Mouse (Mus musculus) neural tube, embryonic 11.5 days (tissue): Measurements from ENCODE around the gene Brms1. TPM values are rescaled to one million over a fixed set of nuclear protein-coding genes. Genes with fewer than 3 reads are reported as not detected.
"Not testable (repeated sequence)": the region's sequence is repeated elsewhere in the genome, so short reads cannot be mapped to it uniquely, and the experiment has no call there.

ENCODE experiments used
- ATAC-seq: fragments of 200-750 bp; cut with Nextera tagmentation; 2 replicates; pipeline ENCODE4 v1.8.0; 2017; ENCODE audit warnings: moderate number of reproducible peaks, mild to moderate bottlenecking, moderate TSS enrichment, moderate library complexity; ENCODE audit not compliant: insufficient read depth, low FRiP score, low TSS enrichment
- DNase-seq: peaks from one replicate; pipeline ENCODE4 v3.0.0-alpha.2; 2015; ENCODE audit warnings: low spot score
- H3K27ac ChIP-seq: fragments of 300-500 bp; sonication (generic); 2 replicates; pipeline ENCODE4 v1.5.1; 2014; ENCODE audit warnings: low read depth, mild to moderate bottlenecking, low read length
- H3K27me3 ChIP-seq: fragments of 300-500 bp; sonication (generic); 2 replicates; pipeline ENCODE4 v1.6.1; 2014; ENCODE audit warnings: mild to moderate bottlenecking, low read length, mixed read lengths; ENCODE audit not compliant: control insufficient read depth, insufficient read depth
- H3K36me3 ChIP-seq: fragments of 300-500 bp; sonication (generic); 2 replicates; pipeline ENCODE4 v1.6.1; 2014; ENCODE audit warnings: mild to moderate bottlenecking, low read length, moderate library complexity, mixed read lengths; ENCODE audit not compliant: control insufficient read depth, insufficient read depth
- H3K4me1 ChIP-seq: fragments of 300-500 bp; sonication (generic); 2 replicates; pipeline ENCODE4 v1.6.1; 2014; ENCODE audit warnings: low read length, mixed read lengths; ENCODE audit not compliant: control insufficient read depth, insufficient read depth
- H3K4me2 ChIP-seq: fragments of 300-500 bp; sonication (generic); 2 replicates; pipeline ENCODE4 v1.6.1; 2014; ENCODE audit warnings: low read depth, mild to moderate bottlenecking, moderate library complexity
- H3K4me3 ChIP-seq: fragments of 300-500 bp; sonication (generic); 2 replicates; pipeline ENCODE4 v1.5.1; 2014; ENCODE audit warnings: low read depth, low read length
- H3K9ac ChIP-seq: fragments of 300-500 bp; sonication (generic); 2 replicates; pipeline ENCODE4 v1.6.1; 2014; ENCODE audit warnings: mild to moderate bottlenecking, low read length
- H3K9me3 ChIP-seq: fragments of 300-500 bp; sonication (generic); 2 replicates; pipeline ENCODE4 v1.6.1; 2016; ENCODE audit warnings: low read length; ENCODE audit not compliant: control insufficient read depth
- WGBS: fragments of 180-500 bp; shearing (Covaris S2); extraction: QIAGEN DNeasy Blood & Tissue Kit; methylation state at CpG from one replicate; pipeline ENCODE4 v1.1.7; 2014; 5-methylcytosine and 5-hydroxymethylcytosine counted together
- polyA plus RNA-seq: library from polyadenylated mRNA; unstranded; fragments of >200 nt; fragmentation: Nextera tagmentation; extraction: Ambion mirVana; gene quantifications from 2 replicates; pipeline ENCODE4 v1.2.1, GENCODE M21; 2014

The Brms1 gene
- 65.5 and 78.9 TPM in 2 replicates for polyA plus RNA-seq

GRCm38 (mm10) chr19:5040862-5041523, at the start of gene Brms1:
Gene Brms1, plus strand, starts transcription at chr19:5041354.
- WGBS: 9% methylated on average over 40 of the region's 40 CpGs
- H3K9ac ChIP-seq: peak within 1 kb of the TSS; percentile 66
- ATAC-seq: peak; percentile 74

DNA sequence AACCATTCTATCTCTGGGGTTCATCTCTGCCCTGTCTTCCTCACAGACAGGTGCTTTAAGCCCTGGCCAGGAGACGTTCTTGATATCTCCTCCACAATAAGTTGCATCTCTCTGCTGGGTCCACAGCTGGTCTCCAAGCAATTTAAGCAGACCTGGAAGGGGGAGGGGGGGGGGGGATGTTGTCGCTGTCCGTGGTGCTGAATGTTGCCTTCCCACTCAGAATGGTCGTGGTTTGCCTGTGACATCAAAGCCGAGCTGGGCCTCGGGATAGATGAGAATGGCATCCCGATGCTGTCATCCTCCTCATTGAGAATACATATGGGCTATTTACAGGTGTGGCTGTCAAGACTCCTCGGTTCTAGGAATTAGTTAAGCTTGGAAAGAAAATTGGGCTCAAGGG, 48.8 kb upstream of the Brms1 start:
- Histone ChIP-seq H3K9ac (no peak overlapping the region), H3K36me3 (no peaks in the 10 kb centered on the region), H3K27ac (no peak overlapping the region), H3K4me1 (no peaks in the 10 kb centered on the region), H3K27me3 (peaks cover 47% of the 10 kb centered on the region), H3K9me3 (no peaks in the 10 kb centered on the region), H3K4me3 (no peak overlapping the region), H3K4me2 (no peak overlapping the region)
- DNase-seq (no peak), ATAC-seq (no peak)
- WGBS: 17% methylated on average over 8 of the region's 8 CpGs

More at GRCm38 (mm10) chr19:5040862-5041523, at the start of gene Brms1:
- no peaks in the 10 kb centered on the region for H3K27me3 ChIP-seq
- peak within 1 kb of the TSS; percentile 90 for H3K4me3 ChIP-seq
- H3K27ac ChIP-seq: peak within 1 kb of the TSS; percentile 44; the same call in 1 of the 2 replicates
- peak within 1 kb of the TSS; percentile 98 for H3K4me2 ChIP-seq
- H3K4me1 ChIP-seq: peaks cover 25% of the 10 kb centered on the region
- H3K9me3 ChIP-seq: no peaks in the 10 kb centered on the region
- peak; percentile 95 for DNase-seq
- no peaks in the 10 kb centered on the region; the same call in 1 of the 2 replicates for H3K36me3 ChIP-seq

GRCm38 (mm10) chr19:4992904-4993303, 48.2 kb upstream of the Brms1 start:
- Histone ChIP-seq H3K27me3 (peaks cover 47% of the 10 kb centered on the region), H3K9me3 (no peaks in the 10 kb centered on the region), H3K36me3 (no peaks in the 10 kb centered on the region), H3K4me3 (no peak overlapping the region), H3K4me2 (no peak overlapping the region), H3K9ac (no peak overlapping the region), H3K4me1 (no peaks in the 10 kb centered on the region), H3K27ac (no peak overlapping the region)
- DNase-seq (no peak), ATAC-seq (no peak)
- 14% methylated on average over 9 of the region's 9 CpGs for WGBS

GRCm38 (mm10) chr19:4994043-4994442, 47.1 kb upstream of the Brms1 start:
- no peaks in the 10 kb centered on the region for H3K36me3 ChIP-seq
- no peaks in the 10 kb centered on the region for H3K9me3 ChIP-seq
- 66% methylated on average over 5 of the region's 5 CpGs for WGBS
- H3K4me2 ChIP-seq: no peak overlapping the region
- no peak overlapping the region for H3K9ac ChIP-seq
- H3K4me3 ChIP-seq: no peak overlapping the region
- DNase-seq (no peak), ATAC-seq (no peak)
- H3K27me3 ChIP-seq: peaks cover 42% of the 10 kb centered on the region
- H3K4me1 ChIP-seq: no peaks in the 10 kb centered on the region
- H3K27ac ChIP-seq: no peak overlapping the region

DNA sequence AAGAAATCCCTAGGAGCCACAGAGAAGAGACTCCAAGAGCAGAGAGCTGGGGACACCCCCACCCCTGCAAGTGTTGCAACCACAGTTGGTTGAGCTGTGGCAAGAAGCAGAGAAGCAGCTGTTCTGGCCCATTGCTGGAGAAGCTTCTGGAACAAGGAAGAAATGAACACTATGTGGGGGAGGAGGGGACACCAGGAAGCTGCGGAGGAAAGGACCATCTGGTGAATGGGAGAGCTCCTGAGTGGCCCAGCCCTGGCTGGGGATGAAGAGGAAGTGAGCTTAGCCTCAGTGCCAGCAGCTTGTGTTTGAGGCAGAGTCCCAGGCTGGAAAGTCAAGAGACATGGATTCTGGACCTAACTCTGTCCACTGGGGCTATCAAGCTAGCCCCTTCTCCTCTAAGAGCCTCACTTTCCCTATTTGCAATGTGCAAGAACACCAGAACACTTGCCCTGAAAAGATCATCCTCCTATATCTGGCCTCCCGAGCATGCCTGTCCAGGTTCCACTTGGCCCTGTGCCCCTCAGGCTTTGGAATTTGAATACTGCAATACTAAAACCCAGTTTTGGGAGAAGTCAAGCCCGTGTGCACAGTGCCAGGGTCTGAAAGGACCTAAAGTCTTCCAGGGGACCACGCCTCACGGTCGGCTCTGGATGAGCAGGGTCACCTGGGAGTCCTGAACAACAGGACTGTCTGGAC, 41.6 kb upstream of the Brms1 start:
- DNase-seq (no peak), ATAC-seq (no peak)
- Histone ChIP-seq H3K27me3 (no peaks in the 10 kb centered on the region), H3K4me3 (no peak overlapping the region), H3K36me3 (no peaks in the 10 kb centered on the region), H3K9me3 (no peaks in the 10 kb centered on the region), H3K4me1 (0 out of 2 replicates have a peak, but pooled peaks cover 5% of the 10 kb centered on the region), H3K9ac (no peak overlapping the region), H3K4me2 (no peak overlapping the region), H3K27ac (no peak overlapping the region)
- 77% methylated on average over 6 of the region's 6 CpGs for WGBS

GRCm38 (mm10) chr19:5001666-5002406, 39.3 kb upstream of the Brms1 start:
- H3K9ac ChIP-seq: peak overlapping the region; percentile 23; the same call in 1 of the 2 replicates
- under 1% methylated on average over 39 of the region's 39 CpGs for WGBS
- H3K9me3 ChIP-seq: no peaks in the 10 kb centered on the region
- no peaks in the 10 kb centered on the region for H3K27me3 ChIP-seq
- DNase-seq (peak; percentile 92), ATAC-seq (peak; percentile 93)
- peak overlapping the region; percentile 43 for H3K4me2 ChIP-seq
- peak overlapping the region; percentile 21 for H3K4me3 ChIP-seq
- peak overlapping the region; percentile 35; the same call in 1 of the 2 replicates for H3K27ac ChIP-seq
- 0 out of 2 replicates have a peak, but pooled peaks cover 5% of the 10 kb centered on the region for H3K4me1 ChIP-seq
- H3K36me3 ChIP-seq: no peaks in the 10 kb centered on the region

DNA sequence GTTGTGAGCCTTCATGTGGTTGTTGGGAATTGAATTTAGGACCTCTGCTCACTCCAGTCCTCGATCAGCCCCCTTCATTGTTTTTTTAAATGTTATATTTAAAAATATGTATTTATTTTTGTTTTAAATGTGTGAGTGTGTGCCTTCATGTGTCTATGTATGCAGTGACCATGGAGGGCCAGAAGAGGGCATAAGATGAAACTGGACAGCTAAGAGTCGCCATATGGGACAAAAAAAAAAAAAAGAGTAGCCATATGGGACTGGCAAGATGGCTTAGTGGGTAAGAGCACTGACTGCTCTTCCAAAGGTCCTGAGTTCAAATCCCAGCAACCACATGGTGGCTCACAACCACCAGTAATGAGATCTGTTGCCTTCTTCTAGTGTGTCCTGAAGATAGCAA, 37.5 kb upstream of the Brms1 start:
- 63% methylated on average over 2 of the region's 2 CpGs for WGBS
- not testable (repeated sequence) for H3K4me3 ChIP-seq, H3K36me3 ChIP-seq, H3K9ac ChIP-seq, H3K4me1 ChIP-seq, H3K27me3 ChIP-seq, DNase-seq, H3K4me2 ChIP-seq, H3K27ac ChIP-seq, H3K9me3 ChIP-seq, ATAC-seq

DNA sequence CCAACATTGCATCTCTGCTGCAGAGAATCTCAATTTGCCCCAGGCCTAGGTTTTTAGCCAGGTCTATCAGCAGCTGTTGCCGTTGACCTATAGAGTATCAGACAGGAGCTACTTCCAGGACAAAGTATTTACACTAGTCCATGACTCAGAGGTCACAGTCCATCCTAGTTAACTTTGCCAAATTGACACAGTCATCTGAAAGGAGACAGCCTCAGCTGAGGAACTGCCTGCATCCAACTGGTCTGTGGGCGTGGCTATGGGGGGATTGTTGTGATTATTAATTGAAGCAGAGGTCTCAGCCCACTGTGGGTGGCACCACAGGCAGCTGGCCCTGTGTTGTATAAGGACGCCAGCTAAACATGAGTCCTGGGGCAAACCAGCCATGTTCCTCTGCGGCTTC, 36.2 kb upstream of the Brms1 start:
- Histone ChIP-seq H3K4me2 (no peak overlapping the region), H3K36me3 (no peaks in the 10 kb centered on the region), H3K9ac (no peak overlapping the region), H3K4me1 (0 out of 2 replicates have a peak, but pooled peaks cover 5% of the 10 kb centered on the region), H3K4me3 (no peak overlapping the region), H3K27me3 (no peaks in the 10 kb centered on the region), H3K9me3 (no peaks in the 10 kb centered on the region), H3K27ac (no peak overlapping the region)
- DNase-seq (no peak), ATAC-seq (no peak)
- WGBS: 59% methylated on average over 4 of the region's 4 CpGs
